Mouse (Mus musculus): ENCODE measurements around the gene Prkce.

Gene Prkce

GRCm38 (mm10) chr17:86183788-86184187, 16.2 kb downstream of the Prkce start:
- no peak for DNase-seq

- no peak for DNase-seq
Observed at GRCm38 (mm10) chr17:86184552-86185209, 17.1 kb downstream of the Prkce start.

- DNase-seq, result peak; percentile 37
Observed at GRCm38 (mm10) chr17:86185584-86185983, 18.0 kb downstream of the Prkce start.

GRCm38 (mm10) chr17:86187777-86188176, 20.2 kb downstream of the Prkce start:
- no peak for DNase-seq

GRCm38 (mm10) chr17:86193979-86194378, 26.4 kb downstream of the Prkce start:
- DNase-seq, result no peak

GRCm38 (mm10) chr17:86194921-86195320, 27.3 kb downstream of the Prkce start:
- no peak for DNase-seq

GRCm38 (mm10) chr17:86198496-86199465, 31.2 kb downstream of the Prkce start:
- no peak for DNase-seq

GRCm38 (mm10) chr17:86201981-86202380, 34.4 kb downstream of the Prkce start:
- DNase-seq, result no peak

GRCm38 (mm10) chr17:86202972-86203371, 35.4 kb downstream of the Prkce start:
- no peak for DNase-seq

- DNase-seq, result no peak
Observed at GRCm38 (mm10) chr17:86203531-86204450, 36.2 kb downstream of the Prkce start.

- DNase-seq, result no peak
Observed at GRCm38 (mm10) chr17:86206289-86206688, 38.7 kb downstream of the Prkce start.

GRCm38 (mm10) chr17:86208057-86208820, 40.7 kb downstream of the Prkce start:
- DNase-seq, result no peak

GRCm38 (mm10) chr17:86208821-86209186, 41.2 kb downstream of the Prkce start:
- no peak for DNase-seq

GRCm38 (mm10) chr17:86209680-86210251, 42.2 kb downstream of the Prkce start:
- DNase-seq, result no peak

- DNase-seq, result no peak
Observed at GRCm38 (mm10) chr17:86212204-86212603, 44.6 kb downstream of the Prkce start.

- no peak for DNase-seq
Observed at GRCm38 (mm10) chr17:86214285-86214684, 46.7 kb downstream of the Prkce start.

GRCm38 (mm10) chr17:86214741-86215140, 47.2 kb downstream of the Prkce start:
- no peak for DNase-seq

- DNase-seq, result no peak
Observed at GRCm38 (mm10) chr17:86215771-86216170, 48.2 kb downstream of the Prkce start.

- no peak for DNase-seq
Observed at GRCm38 (mm10) chr17:86217468-86217867, 49.9 kb downstream of the Prkce start.

GRCm38 (mm10) chr17:86218553-86218952, 51.0 kb downstream of the Prkce start:
- no peak for DNase-seq

GRCm38 (mm10) chr17:86225488-86226186, 58.1 kb downstream of the Prkce start:
- no peak for DNase-seq
